Mouse (Mus musculus) neural tube, embryonic 12.5 days (tissue): Measurements from ENCODE around the gene Gsdme. TPM values are rescaled to one million over a fixed set of nuclear protein-coding genes. Genes with fewer than 3 reads are reported as not detected.

Source experiments
- ATAC-seq: fragments of 200-750 bp; cut with Nextera tagmentation; 2 replicates; pipeline ENCODE4 v1.8.0; 2017; ENCODE audit warnings: low read depth, mild to moderate bottlenecking, moderate TSS enrichment, moderate library complexity; ENCODE audit not compliant: low FRiP score
- H3K27ac ChIP-seq: fragments of 300-500 bp; sonication (generic); 2 replicates; pipeline ENCODE4 v1.5.1; 2016
- H3K27me3 ChIP-seq: fragments of 300-500 bp; sonication (generic); replicated peaks from 2 replicates; pipeline ENCODE4 v1.6.1; 2016; ENCODE audit warnings: mild to moderate bottlenecking
- H3K36me3 ChIP-seq: fragments of 300-500 bp; sonication (generic); 2 replicates; pipeline ENCODE4 v1.6.1; 2016; ENCODE audit warnings: mild to moderate bottlenecking
- H3K4me1 ChIP-seq: fragments of 300-500 bp; sonication (generic); 2 replicates; pipeline ENCODE4 v1.6.1; 2016
- H3K4me2 ChIP-seq: fragments of 300-500 bp; sonication (generic); replicated peaks from 2 replicates; pipeline ENCODE4 v1.6.1; 2016; ENCODE audit warnings: mild to moderate bottlenecking
- H3K4me3 ChIP-seq: fragments of 300-500 bp; sonication (generic); 2 replicates; pipeline ENCODE4 v1.5.1; 2016
- H3K9ac ChIP-seq: fragments of 300-500 bp; sonication (generic); 2 replicates; pipeline ENCODE4 v1.6.1; 2016; ENCODE audit warnings: mild to moderate bottlenecking
- H3K9me3 ChIP-seq: fragments of 300-500 bp; sonication (generic); 2 replicates; pipeline ENCODE4 v1.6.1; 2016; ENCODE audit warnings: mild to moderate bottlenecking
- WGBS: fragments of 180-500 bp; shearing (Covaris S2); methylation state at CpG from one replicate; pipeline ENCODE4 v1.1.7; 2016; 5-methylcytosine and 5-hydroxymethylcytosine counted together
- polyA plus RNA-seq: library from polyadenylated mRNA; unstranded; fragments of >200 nt; fragmentation: Nextera tagmentation; extraction: Ambion mirVana; gene quantifications from 2 replicates; pipeline ENCODE4 v1.2.1, GENCODE M21; 2016

Gsdme gene
- polyA plus RNA-seq, 1 experiment from 2014 or later, result 52.7 TPM

- no peak overlapping the region for H3K9ac ChIP-seq
- H3K4me2 ChIP-seq, result no peak overlapping the region
- H3K9me3 ChIP-seq, result no peaks in the 10 kb centered on the region
- no peaks in the 10 kb centered on the region for H3K4me1 ChIP-seq
- ATAC-seq, result no peak
- no peaks in the 10 kb centered on the region for H3K36me3 ChIP-seq
- H3K4me3 ChIP-seq, result no peak overlapping the region
- H3K27ac ChIP-seq, result no peak overlapping the region
- H3K27me3 ChIP-seq, result no peaks in the 10 kb centered on the region
- WGBS, result 87% methylated on average over 4 of the region's 4 CpGs
Observed at GRCm38 (mm10) chr6:50215986-50216385, 47.7 kb downstream of the Gsdme start.

GRCm38 (mm10) chr6:50215373-50215745, 48.3 kb downstream of the Gsdme start:
- H3K9me3 ChIP-seq, result no peaks in the 10 kb centered on the region
- H3K9ac ChIP-seq, result no peak overlapping the region
- H3K27ac ChIP-seq, result no peak overlapping the region
- no peaks in the 10 kb centered on the region for H3K36me3 ChIP-seq
- WGBS, result 94% methylated on average over 2 of the region's 2 CpGs
- H3K4me1 ChIP-seq, result no peaks in the 10 kb centered on the region
- no peak overlapping the region for H3K4me3 ChIP-seq
- H3K27me3 ChIP-seq, result no peaks in the 10 kb centered on the region
- no peak for ATAC-seq
- no peak overlapping the region for H3K4me2 ChIP-seq

GRCm38 (mm10) chr6:50214711-50215372, 48.8 kb downstream of the Gsdme start:
- Histone ChIP-seq H3K4me3 (no peak overlapping the region), H3K27ac (no peak overlapping the region), H3K9ac (no peak overlapping the region), H3K4me2 (no peak overlapping the region), H3K27me3 (no peaks in the 10 kb centered on the region), H3K4me1 (no peaks in the 10 kb centered on the region), H3K36me3 (no peaks in the 10 kb centered on the region), H3K9me3 (no peaks in the 10 kb centered on the region)
- no peak for ATAC-seq
- 76% methylated on average over 2 of the region's 2 CpGs for WGBS

GRCm38 (mm10) chr6:50205093-50205492, 58.6 kb downstream of the Gsdme start:
- no peaks in the 10 kb centered on the region for H3K4me1 ChIP-seq
- no peaks in the 10 kb centered on the region for H3K9me3 ChIP-seq
- H3K36me3 ChIP-seq, result peaks cover 2% of the 10 kb centered on the region; the same call in 1 of the 2 replicates
- no peak overlapping the region for H3K4me3 ChIP-seq
- no peaks in the 10 kb centered on the region for H3K27me3 ChIP-seq
- 91% methylated on average over 4 of the region's 4 CpGs for WGBS
- no peak overlapping the region for H3K4me2 ChIP-seq
- ATAC-seq, result no peak
- H3K9ac ChIP-seq, result no peak overlapping the region
- no peak overlapping the region for H3K27ac ChIP-seq

GRCm38 (mm10) chr6:50204356-50204755, 59.3 kb downstream of the Gsdme start:
- peaks cover 2% of the 10 kb centered on the region; the same call in 1 of the 2 replicates for H3K36me3 ChIP-seq
- H3K9me3 ChIP-seq, result no peaks in the 10 kb centered on the region
- H3K9ac ChIP-seq, result no peak overlapping the region
- no peak for ATAC-seq
- no peak overlapping the region for H3K4me3 ChIP-seq
- 93% methylated on average over 4 of the region's 4 CpGs for WGBS
- H3K4me2 ChIP-seq, result no peak overlapping the region
- H3K27me3 ChIP-seq, result no peaks in the 10 kb centered on the region
- H3K4me1 ChIP-seq, result no peaks in the 10 kb centered on the region
- no peak overlapping the region for H3K27ac ChIP-seq

- Histone ChIP-seq H3K27ac (no peak overlapping the region), H3K9me3 (no peaks in the 10 kb centered on the region), H3K4me2 (no peak overlapping the region), H3K36me3 (peaks cover 22% of the 10 kb centered on the region), H3K4me3 (no peak overlapping the region), H3K27me3 (no peaks in the 10 kb centered on the region), H3K4me1 (no peaks in the 10 kb centered on the region), H3K9ac (no peak overlapping the region)
- 92% methylated on average over 5 of the region's 5 CpGs for WGBS
- ATAC-seq, result no peak
Observed at GRCm38 (mm10) chr6:50193851-50194250, 69.8 kb downstream of the Gsdme start.

GRCm38 (mm10) chr6:50192822-50193221, 70.8 kb downstream of the Gsdme start:
- no peak overlapping the region for H3K9ac ChIP-seq
- WGBS, result 92% methylated on average over 3 of the region's 3 CpGs
- H3K36me3 ChIP-seq, result peaks cover 18% of the 10 kb centered on the region
- H3K4me1 ChIP-seq, result no peaks in the 10 kb centered on the region
- H3K9me3 ChIP-seq, result no peaks in the 10 kb centered on the region
- H3K4me2 ChIP-seq, result no peak overlapping the region
- H3K27me3 ChIP-seq, result no peaks in the 10 kb centered on the region
- no peak for ATAC-seq
- no peak overlapping the region for H3K4me3 ChIP-seq
- no peak overlapping the region for H3K27ac ChIP-seq

- peaks cover 14% of the 10 kb centered on the region for H3K36me3 ChIP-seq
- ATAC-seq, result no peak
- no peak overlapping the region for H3K27ac ChIP-seq
- no peaks in the 10 kb centered on the region for H3K27me3 ChIP-seq
- no peak overlapping the region for H3K4me3 ChIP-seq
- 85% methylated on average over 1 of the region's 1 CpGs for WGBS
- H3K9me3 ChIP-seq, result no peaks in the 10 kb centered on the region
- no peaks in the 10 kb centered on the region for H3K4me1 ChIP-seq
- no peak overlapping the region for H3K4me2 ChIP-seq
- no peak overlapping the region for H3K9ac ChIP-seq
Observed at GRCm38 (mm10) chr6:50192169-50192568, 71.5 kb downstream of the Gsdme start.

- Histone ChIP-seq H3K36me3 (peaks cover 13% of the 10 kb centered on the region), H3K9me3 (no peaks in the 10 kb centered on the region), H3K4me2 (no peak overlapping the region), H3K27ac (no peak overlapping the region), H3K4me3 (no peak overlapping the region), H3K27me3 (no peaks in the 10 kb centered on the region), H3K9ac (no peak overlapping the region), H3K4me1 (no peaks in the 10 kb centered on the region)
- no peak for ATAC-seq
- 90% methylated on average over 3 of the region's 3 CpGs for WGBS
Observed at GRCm38 (mm10) chr6:50191605-50192004, 72.1 kb downstream of the Gsdme start.

GRCm38 (mm10) chr6:50189376-50189775, 74.3 kb downstream of the Gsdme start:
- H3K9ac ChIP-seq, result no peak overlapping the region
- ATAC-seq, result no peak
- no peak overlapping the region for H3K4me3 ChIP-seq
- no peak overlapping the region for H3K27ac ChIP-seq
- H3K27me3 ChIP-seq, result no peaks in the 10 kb centered on the region
- peaks cover 9% of the 10 kb centered on the region for H3K36me3 ChIP-seq
- no peaks in the 10 kb centered on the region for H3K4me1 ChIP-seq
- no peaks in the 10 kb centered on the region for H3K9me3 ChIP-seq
- no peak overlapping the region for H3K4me2 ChIP-seq

- Histone ChIP-seq H3K27me3 (no peaks in the 10 kb centered on the region), H3K9me3 (no peaks in the 10 kb centered on the region), H3K4me3 (no peak overlapping the region), H3K9ac (no peak overlapping the region), H3K4me1 (no peaks in the 10 kb centered on the region), H3K36me3 (peaks cover 17% of the 10 kb centered on the region), H3K4me2 (no peak overlapping the region), H3K27ac (no peak overlapping the region)
- 77% methylated on average over 4 of the region's 4 CpGs for WGBS
- no peak for ATAC-seq
Observed at GRCm38 (mm10) chr6:50187955-50188354, 75.7 kb downstream of the Gsdme start.

- Histone ChIP-seq H3K27ac (no peak overlapping the region), H3K4me1 (no peaks in the 10 kb centered on the region), H3K36me3 (peaks cover 18% of the 10 kb centered on the region), H3K4me2 (no peak overlapping the region), H3K9ac (no peak overlapping the region), H3K27me3 (no peaks in the 10 kb centered on the region), H3K4me3 (no peak overlapping the region), H3K9me3 (no peaks in the 10 kb centered on the region)
- WGBS, result 82% methylated on average over 4 of the region's 4 CpGs
- no peak for ATAC-seq
Observed at GRCm38 (mm10) chr6:50180189-50180588, 83.5 kb downstream of the Gsdme start.

GRCm38 (mm10) chr6:50175736-50176135, 87.9 kb downstream of the Gsdme start:
- Histone ChIP-seq H3K27me3 (no peaks in the 10 kb centered on the region), H3K27ac (no peak overlapping the region), H3K4me2 (no peak overlapping the region), H3K36me3 (peaks cover 3% of the 10 kb centered on the region; the same call in 1 of the 2 replicates), H3K4me1 (no peaks in the 10 kb centered on the region), H3K9ac (no peak overlapping the region), H3K9me3 (peaks cover 6% of the 10 kb centered on the region; the same call in 1 of the 2 replicates), H3K4me3 (no peak overlapping the region)
- no peak for ATAC-seq
- WGBS, result 94% methylated on average over 1 of the region's 1 CpGs
